Mouse (Mus musculus) pancreas, adult 10 weeks (tissue): Measurements from ENCODE around the gene Anxa10. TPM values are rescaled to one million over a fixed set of nuclear protein-coding genes. Genes with fewer than 3 reads are reported as not detected.

Experiments used
- polyA plus RNA-seq: library from polyadenylated mRNA; stranded (reverse); fragments of 350-450 nt; fragmentation: Illumina TruSeq; extraction: RNeasy Lipid Tissue Mini Kit (QIAGEN cat#74804); gene quantifications from one replicate; pipeline ENCODE4 v1.2.3, GENCODE M21; 2015; ENCODE audit warnings: low read depth, low replicate concordance; ENCODE audit not compliant: insufficient read depth

Anxa10 gene
- not detected for polyA plus RNA-seq

DNA sequence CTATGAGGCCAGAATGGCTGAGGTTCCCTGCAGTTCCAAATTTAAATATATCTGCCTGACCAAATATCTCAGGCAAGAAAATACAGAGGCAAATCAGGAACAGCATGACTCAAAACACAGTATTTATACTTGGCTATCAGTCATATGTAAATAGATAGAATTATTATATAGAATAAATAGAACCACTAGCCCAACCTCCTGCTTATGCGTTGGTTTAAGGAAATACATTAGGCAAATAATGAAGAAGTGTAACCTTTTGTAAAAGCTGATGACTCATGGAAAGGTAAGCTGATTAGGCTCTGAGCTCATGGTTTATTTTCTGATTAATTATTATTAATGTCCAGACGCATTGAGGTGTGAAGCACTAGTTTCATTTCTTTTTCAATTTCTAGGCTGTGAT is at the start of gene Anxa10:
TSS of gene Anxa10 (minus strand) at position 53 of the 400 bp plus-strand sequence.

Other genes starting within 250 kb of the Anxa10 start
- gene Palld, start 220.5 kb downstream of the Anxa10 start, polyA plus RNA-seq: 3.5 TPM
- 1.3 TPM for gene Ddx60, start 195.1 kb downstream of the Anxa10 start, polyA plus RNA-seq